Comparison of ENCODE assay signal across 18 mouse cellular contexts in genomic region chr12:113341046-113341445, GRCm38 (mm10).
A peak's percentile ranks its signal among the peaks of the same experiment; 100 is the strongest.
DNase-seq lines count a peak whose midpoint lies in the region; ATAC-seq lines count a peak whose summit lies in the region.
"Had no signal": no experiment of that assay in that cellular context is flagged by ENCODE, and none has a peak within 500 bp of the region (broad histone marks: within the 10 kb centered on the region; RNA-seq: fewer than 3 reads in every experiment).

No protein-coding gene starts in this region.

- intact Hi-C loops in heart, postnatal 25 days (cut with DNase I), result no loop called here

- 0 out of 2 replicates have a peak, but pooled peaks have one; percentile 10 for ATAC-seq in megakaryocyte-erythroid progenitor cell, adult 5-6 weeks (replicated peaks; ENCODE audit: low FRiP score, low TSS enrichment, poor library complexity, severe bottlenecking)
- ATAC-seq: CD4-positive, CD25-positive, alpha-beta regulatory T cell, adult 4 months; forebrain, embryonic 16.5 days; hindbrain, embryonic 16.5 days; inflammation-experienced regulatory T-cells, adult 6 months; intestine, postnatal 0 days had no signal

- DNase-seq in adrenal gland, adult (ENCODE audit: inconsistent age in 2 of 2, low spot score in 1 of 2), result peak; percentile 63 to 82
- no peak for DNase-seq in adrenal gland, postnatal 4 days (ENCODE audit: low spot score in 2 of 2)
- DNase-seq in heart, postnatal 4 days, result peak; percentile 1
- DNase-seq in heart, postnatal 25 days (ENCODE audit: low spot score), result no peak
- DNase-seq in urinary bladder, adult 2 months (ENCODE audit: low spot score), result peak; percentile 3
- DNase-seq in urinary bladder, postnatal 10 days (ENCODE audit: low spot score), result no peak
- DNase-seq in right cerebral cortex, postnatal 36 days (ENCODE audit: low spot score in 2 of 2), result no peak
- DNase-seq: B cell, adult 2 months; cerebellum, adult 2 months; cerebellum, postnatal 10 days; embryo, embryonic 11 days; heart, postnatal 36 days had no signal

Comparison
In these comparisons a context has a peak if more than half of its experiments do, and no peak if none do; other contexts are left out.
1. DNase-seq: peak in adrenal gland, adult (2 of 2), heart, postnatal 4 days (single experiment) and urinary bladder, adult 2 months (single experiment); none in adrenal gland, postnatal 4 days (0 of 2), heart, postnatal 25 days (single experiment), urinary bladder, postnatal 10 days (single experiment) and right cerebral cortex, postnatal 36 days (0 of 2).